Mouse (Mus musculus): ENCODE data around the gene Slc16a11. TPM values are rescaled to one million over a fixed set of nuclear protein-coding genes. Genes with fewer than 3 reads are reported as not detected.
"Not testable (repeated sequence)": the region's sequence is repeated elsewhere in the genome, so short reads cannot be mapped to it uniquely, and the experiment has no call there.

The Slc16a11 gene
- polyA plus RNA-seq (2016; fragmentation: Nextera tagmentation; extraction: Ambion mirVana) = 0.41 and 1.1 TPM in 2 replicates

GRCm38 (mm10) chr11:70212423-70212822 is at the start of gene Slc16a11:
Gene Slc16a11 (plus strand): TSS chr11:70212752.
- no peak for ATAC-seq (ENCODE audit: insufficient number of reproducible peaks, low FRiP score)
- WGBS = 58% methylated on average over 6 of the region's 6 CpGs
- Histone ChIP-seq H3K9ac (no peak within 1 kb of the TSS), H3K27me3 (replicated peaks) (peaks cover 63% of the 10 kb centered on the region), H3K27ac (ENCODE audit: poor library complexity, severe bottlenecking) (no peak within 1 kb of the TSS), H3K4me2 (no peak within 1 kb of the TSS), H3K36me3 (no peaks in the 10 kb centered on the region), H3K4me3 (no peak within 1 kb of the TSS), H3K9me3 (replicated peaks) (no peaks in the 10 kb centered on the region), H3K4me1 (replicated peaks) (peaks cover 21% of the 10 kb centered on the region)

- Histone ChIP-seq H3K36me3 (no peaks in the 10 kb centered on the region), H3K27me3 (replicated peaks) (0 out of 2 replicates have a peak, but pooled peaks cover 20% of the 10 kb centered on the region), H3K4me1 (replicated peaks) (no peaks in the 10 kb centered on the region), H3K9me3 (replicated peaks) (no peaks in the 10 kb centered on the region), H3K9ac (no peak overlapping the region), H3K4me3 (no peak overlapping the region), H3K27ac (ENCODE audit: poor library complexity, severe bottlenecking) (no peak overlapping the region), H3K4me2 (no peak overlapping the region)
- 70% methylated on average over 16 of the region's 16 CpGs for WGBS
- ATAC-seq (ENCODE audit: insufficient number of reproducible peaks, low FRiP score) = no peak
Measured at GRCm38 (mm10) chr11:70165972-70166921, 46.3 kb upstream of the Slc16a11 start.

DNA sequence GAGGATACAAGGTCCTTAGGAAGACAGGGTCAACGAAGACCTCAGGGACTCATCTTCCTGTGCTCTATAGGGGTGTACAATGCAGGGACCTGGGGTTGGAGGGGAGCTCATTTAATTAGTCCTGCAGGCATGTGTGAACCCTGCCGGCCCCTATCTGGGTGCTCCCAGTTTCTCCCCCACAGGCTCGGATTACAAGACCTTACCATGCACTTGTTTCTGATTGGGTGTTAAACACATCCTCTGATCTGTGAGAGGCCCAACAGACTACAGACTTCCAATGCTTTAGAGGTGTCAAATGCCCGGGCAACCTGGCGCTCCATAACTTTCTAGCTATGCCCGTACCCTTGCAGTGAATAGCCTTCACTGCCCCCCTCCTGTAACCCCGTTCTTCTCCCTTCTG is 44.4 kb upstream of the Slc16a11 start:
- Histone ChIP-seq H3K9ac (no peak overlapping the region), H3K4me1 (replicated peaks) (no peaks in the 10 kb centered on the region), H3K9me3 (replicated peaks) (no peaks in the 10 kb centered on the region), H3K4me2 (no peak overlapping the region), H3K27me3 (replicated peaks) (0 out of 2 replicates have a peak, but pooled peaks cover 18% of the 10 kb centered on the region), H3K4me3 (no peak overlapping the region), H3K36me3 (no peaks in the 10 kb centered on the region), H3K27ac (ENCODE audit: poor library complexity, severe bottlenecking) (no peak overlapping the region)
- ATAC-seq (ENCODE audit: insufficient number of reproducible peaks, low FRiP score) = no peak
- 47% methylated on average over 7 of the region's 7 CpGs for WGBS

DNA sequence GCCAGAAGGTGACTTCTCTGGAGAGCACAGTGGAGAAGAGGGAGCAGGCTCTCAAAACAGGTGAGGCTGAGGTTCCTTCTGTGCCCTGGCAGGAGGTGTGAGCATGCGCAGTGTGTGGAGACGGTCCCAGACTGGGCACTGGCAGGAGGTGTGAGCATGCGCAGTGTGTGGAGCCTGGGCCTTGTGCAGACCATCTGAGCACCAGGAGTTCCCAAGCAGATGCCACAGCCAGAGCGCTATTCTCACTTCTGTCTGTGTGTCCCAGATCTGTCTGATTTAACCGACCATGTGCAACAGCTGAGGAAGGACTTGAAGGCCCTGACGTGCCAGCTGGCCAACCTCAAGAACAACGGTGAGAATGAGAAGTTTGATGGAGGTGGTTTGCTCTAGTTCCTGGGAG is 43.1 kb upstream of the Slc16a11 start:
- not testable (repeated sequence) for H3K9ac ChIP-seq; H3K36me3 ChIP-seq; ATAC-seq (ENCODE audit: insufficient number of reproducible peaks, low FRiP score); H3K9me3 ChIP-seq (replicated peaks); H3K4me2 ChIP-seq; H3K4me1 ChIP-seq (replicated peaks); H3K27ac ChIP-seq (ENCODE audit: poor library complexity, severe bottlenecking); H3K4me3 ChIP-seq
- 85% methylated on average over 7 of the region's 7 CpGs for WGBS
- 0 out of 2 replicates have a peak, but pooled peaks cover 12% of the 10 kb centered on the region for H3K27me3 ChIP-seq (replicated peaks)

GRCm38 (mm10) chr11:70170291-70170690 is 42.3 kb upstream of the Slc16a11 start:
- ATAC-seq (ENCODE audit: insufficient number of reproducible peaks, low FRiP score) = no peak
- Histone ChIP-seq H3K9ac (no peak overlapping the region), H3K36me3 (no peaks in the 10 kb centered on the region), H3K4me2 (no peak overlapping the region), H3K27me3 (replicated peaks) (0 out of 2 replicates have a peak, but pooled peaks cover 12% of the 10 kb centered on the region), H3K9me3 (replicated peaks) (no peaks in the 10 kb centered on the region), H3K4me3 (no peak overlapping the region), H3K4me1 (replicated peaks) (no peaks in the 10 kb centered on the region), H3K27ac (ENCODE audit: poor library complexity, severe bottlenecking) (no peak overlapping the region)
- 72% methylated on average over 7 of the region's 7 CpGs for WGBS

- Histone ChIP-seq H3K36me3 (no peaks in the 10 kb centered on the region), H3K27ac (ENCODE audit: poor library complexity, severe bottlenecking) (no peak overlapping the region), H3K4me2 (no peak overlapping the region), H3K9me3 (replicated peaks) (no peaks in the 10 kb centered on the region), H3K9ac (no peak overlapping the region), H3K27me3 (replicated peaks) (0 out of 2 replicates have a peak, but pooled peaks cover 5% of the 10 kb centered on the region), H3K4me1 (replicated peaks) (no peaks in the 10 kb centered on the region), H3K4me3 (no peak overlapping the region)
- 68% methylated on average over 7 of the region's 7 CpGs for WGBS
- no peak for ATAC-seq (ENCODE audit: insufficient number of reproducible peaks, low FRiP score)
Measured at GRCm38 (mm10) chr11:70171181-70171580, 41.4 kb upstream of the Slc16a11 start.

GRCm38 (mm10) chr11:70171847-70172246 is 40.7 kb upstream of the Slc16a11 start:
- ATAC-seq (ENCODE audit: insufficient number of reproducible peaks, low FRiP score) = no peak
- H3K9me3 ChIP-seq (replicated peaks) = no peaks in the 10 kb centered on the region
- WGBS = 40% methylated on average over 3 of the region's 3 CpGs

DNA sequence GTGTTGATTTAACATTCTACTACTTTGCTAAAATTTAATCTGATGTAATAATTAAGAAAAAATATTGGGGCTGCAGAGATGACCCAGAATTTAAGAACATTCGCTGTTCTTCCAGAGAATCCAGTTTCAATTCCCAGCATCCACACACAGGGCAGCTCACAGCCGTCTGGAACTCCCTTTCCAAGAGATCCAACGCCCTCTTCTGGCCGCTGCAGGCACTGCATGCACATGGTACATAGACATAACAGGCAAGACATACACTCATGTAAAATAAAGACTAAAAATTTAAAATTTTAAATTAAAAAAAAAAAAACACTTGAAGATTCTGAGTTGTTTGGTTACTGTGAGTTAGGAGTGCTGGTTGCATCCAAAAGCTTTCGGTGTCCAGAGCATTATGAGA is 40.3 kb upstream of the Slc16a11 start:
- Histone ChIP-seq H3K4me3 (no peak overlapping the region), H3K36me3 (no peaks in the 10 kb centered on the region), H3K27me3 (replicated peaks) (0 out of 2 replicates have a peak, but pooled peaks cover 5% of the 10 kb centered on the region), H3K4me2 (no peak overlapping the region), H3K27ac (ENCODE audit: poor library complexity, severe bottlenecking) (no peak overlapping the region), H3K9ac (no peak overlapping the region), H3K4me1 (replicated peaks) (no peaks in the 10 kb centered on the region), H3K9me3 (replicated peaks) (no peaks in the 10 kb centered on the region)
- WGBS = 45% methylated on average over 5 of the region's 5 CpGs
- no peak for ATAC-seq (ENCODE audit: insufficient number of reproducible peaks, low FRiP score)

More at GRCm38 (mm10) chr11:70171847-70172246, 40.7 kb upstream of the Slc16a11 start:
- Histone ChIP-seq H3K4me2 (no peak overlapping the region), H3K27ac (ENCODE audit: poor library complexity, severe bottlenecking) (no peak overlapping the region), H3K4me1 (replicated peaks) (no peaks in the 10 kb centered on the region), H3K27me3 (replicated peaks) (0 out of 2 replicates have a peak, but pooled peaks cover 5% of the 10 kb centered on the region), H3K36me3 (no peaks in the 10 kb centered on the region), H3K4me3 (no peak overlapping the region), H3K9ac (no peak overlapping the region)

DNA sequence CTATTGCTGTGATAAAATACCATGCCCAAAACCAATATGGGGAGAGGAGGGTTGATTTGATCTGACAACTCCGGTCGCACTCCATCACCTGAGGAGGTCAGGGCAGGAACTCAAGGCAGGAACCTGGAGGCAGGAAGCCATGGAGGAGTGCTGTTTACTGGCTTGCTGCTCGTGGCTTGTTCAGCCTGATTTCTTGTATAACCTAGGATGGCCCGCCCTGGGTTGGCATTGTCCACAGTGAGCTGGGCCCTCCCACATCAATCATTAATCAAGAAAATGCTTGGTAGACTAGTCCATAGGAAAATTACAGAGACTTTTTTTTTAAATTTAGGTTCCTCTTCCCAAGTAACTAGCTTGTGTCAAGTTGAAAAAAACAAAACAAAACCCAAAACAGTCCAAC is 38.1 kb upstream of the Slc16a11 start:
- no peak overlapping the region for H3K9ac ChIP-seq
- no peaks in the 10 kb centered on the region for H3K4me1 ChIP-seq (replicated peaks)
- WGBS = 78% methylated on average over 4 of the region's 4 CpGs
- no peak overlapping the region for H3K4me3 ChIP-seq
- no peak overlapping the region for H3K27ac ChIP-seq (ENCODE audit: poor library complexity, severe bottlenecking)
- H3K27me3 ChIP-seq (replicated peaks) = no peaks in the 10 kb centered on the region
- no peaks in the 10 kb centered on the region for H3K36me3 ChIP-seq
- no peak overlapping the region for H3K4me2 ChIP-seq
- 0 out of 2 replicates have a peak, but pooled peaks cover 3% of the 10 kb centered on the region for H3K9me3 ChIP-seq (replicated peaks)
- ATAC-seq (ENCODE audit: insufficient number of reproducible peaks, low FRiP score) = no peak

DNA sequence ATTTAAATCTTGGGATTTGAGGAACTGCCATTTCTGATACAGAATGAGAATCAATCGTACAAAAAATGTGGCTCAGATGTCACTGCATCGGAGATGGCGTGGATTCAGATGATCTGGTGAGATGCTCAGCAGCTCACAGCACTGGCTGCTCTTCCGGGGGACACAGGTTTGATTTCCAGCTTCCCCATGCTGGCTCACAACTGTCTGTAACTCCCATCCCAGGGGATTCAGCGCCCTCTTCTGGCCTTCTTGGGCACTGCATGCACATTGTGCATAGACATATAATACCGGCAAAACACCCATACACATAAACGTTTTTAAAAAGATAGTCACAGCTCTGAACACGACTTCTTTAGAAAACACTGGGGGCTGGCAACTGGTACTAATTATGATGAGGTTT is 34.9 kb upstream of the Slc16a11 start:
- no peaks in the 10 kb centered on the region for H3K4me1 ChIP-seq (replicated peaks)
- 0 out of 2 replicates have a peak, but pooled peaks cover 3% of the 10 kb centered on the region for H3K9me3 ChIP-seq (replicated peaks)
- H3K4me2 ChIP-seq = no peak overlapping the region
- 66% methylated on average over 8 of the region's 8 CpGs for WGBS
- H3K36me3 ChIP-seq = no peaks in the 10 kb centered on the region
- ATAC-seq (ENCODE audit: insufficient number of reproducible peaks, low FRiP score) = no peak
- H3K9ac ChIP-seq = no peak overlapping the region
- no peak overlapping the region for H3K4me3 ChIP-seq
- no peak overlapping the region for H3K27ac ChIP-seq (ENCODE audit: poor library complexity, severe bottlenecking)
- no peaks in the 10 kb centered on the region for H3K27me3 ChIP-seq (replicated peaks)

GRCm38 (mm10) chr11:70178311-70178710 is 34.2 kb upstream of the Slc16a11 start:
- H3K9ac ChIP-seq = no peak overlapping the region
- 83% methylated on average over 11 of the region's 11 CpGs for WGBS

More at GRCm38 (mm10) chr11:70178311-70178710, 34.2 kb upstream of the Slc16a11 start:
- H3K27ac ChIP-seq (ENCODE audit: poor library complexity, severe bottlenecking) = no peak overlapping the region
- no peak overlapping the region for H3K4me3 ChIP-seq
- H3K4me1 ChIP-seq (replicated peaks) = no peaks in the 10 kb centered on the region
- no peaks in the 10 kb centered on the region for H3K27me3 ChIP-seq (replicated peaks)
- no peak for ATAC-seq (ENCODE audit: insufficient number of reproducible peaks, low FRiP score)
- no peak overlapping the region for H3K4me2 ChIP-seq
- 0 out of 2 replicates have a peak, but pooled peaks cover 3% of the 10 kb centered on the region for H3K9me3 ChIP-seq (replicated peaks)
- H3K36me3 ChIP-seq = no peaks in the 10 kb centered on the region
